Mouse (Mus musculus): ENCODE results near the gene Rims3.

The Rims3 gene

DNA sequence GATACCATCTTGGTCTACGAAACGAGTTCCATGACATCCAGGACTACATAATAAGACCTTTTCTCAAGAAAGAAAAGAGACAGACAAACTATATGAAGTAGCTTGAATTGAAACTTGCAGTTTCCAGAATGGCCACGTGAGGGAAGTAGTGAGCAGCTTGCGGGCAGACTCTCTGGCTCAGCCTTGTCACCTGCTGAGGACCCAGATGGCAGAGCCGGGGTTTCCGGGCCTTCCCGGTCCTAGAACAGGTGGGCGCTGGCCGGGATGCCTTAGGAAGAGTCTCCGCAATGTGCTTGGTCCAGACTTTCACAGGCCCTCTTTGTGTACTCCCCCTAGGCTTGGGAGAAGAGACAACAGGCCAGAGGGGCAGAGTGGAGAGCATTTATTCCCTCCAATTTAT is 3.7 kb upstream of the Rims3 start:
- peak; percentile 65 for DNase-seq (ENCODE audit: low spot score)

DNA sequence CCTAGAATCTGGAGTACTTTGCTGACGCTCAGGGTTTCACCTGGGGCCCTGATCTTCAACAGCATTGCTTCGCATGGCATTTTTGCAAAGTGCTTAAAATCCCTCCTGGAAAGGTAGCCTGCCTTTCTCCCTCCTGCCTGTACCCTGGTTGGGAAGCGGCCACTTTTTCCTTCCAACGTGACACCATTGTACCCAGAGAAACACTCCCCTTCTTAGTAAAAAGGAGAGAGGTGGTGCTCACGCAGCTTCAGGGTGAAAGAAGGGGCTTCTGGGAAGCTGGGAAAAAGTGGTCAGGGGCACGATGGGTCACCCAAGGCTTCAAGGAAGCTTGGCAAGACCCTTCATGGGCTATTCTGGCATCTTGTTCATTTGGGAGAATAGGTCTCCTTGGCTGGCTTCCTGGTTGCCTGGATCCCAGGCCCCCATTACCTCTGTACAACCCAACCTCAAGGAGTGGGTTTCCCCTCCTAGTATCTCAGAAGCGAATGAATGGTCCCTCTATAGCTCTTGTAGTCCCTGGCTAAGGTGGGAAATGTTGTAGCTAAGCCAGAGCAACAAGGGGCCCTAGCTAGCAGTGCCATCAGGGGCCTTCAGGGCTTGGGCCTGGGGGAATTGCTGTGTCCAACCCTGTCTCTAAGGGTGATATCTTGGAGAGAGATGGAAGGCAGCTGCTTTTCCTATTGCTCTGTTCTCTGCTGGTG is 894 bp downstream of the Rims3 start:
- DNase-seq (ENCODE audit: low spot score) = no peak

DNA sequence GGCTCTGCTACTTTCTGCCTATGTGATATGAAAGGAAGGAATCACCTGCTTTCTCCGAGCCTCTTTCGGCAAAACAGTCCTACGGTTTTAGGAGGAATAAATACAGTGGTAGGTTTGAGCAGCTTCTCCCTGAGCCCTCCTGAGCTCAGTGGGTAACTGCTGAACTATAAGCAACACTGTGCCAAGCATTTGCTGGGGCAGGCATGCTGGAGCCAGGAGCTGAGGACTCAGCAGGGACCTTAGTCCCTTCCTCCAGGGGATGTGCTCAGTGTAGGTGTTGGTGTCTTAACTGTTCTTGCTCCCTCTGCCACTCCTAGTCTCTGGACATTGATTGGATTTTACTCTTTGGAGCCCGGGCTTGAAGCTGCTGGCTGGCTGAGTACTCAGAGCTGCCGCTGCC is 1.8 kb downstream of the Rims3 start:
- DNase-seq (ENCODE audit: low spot score) = no peak

DNA sequence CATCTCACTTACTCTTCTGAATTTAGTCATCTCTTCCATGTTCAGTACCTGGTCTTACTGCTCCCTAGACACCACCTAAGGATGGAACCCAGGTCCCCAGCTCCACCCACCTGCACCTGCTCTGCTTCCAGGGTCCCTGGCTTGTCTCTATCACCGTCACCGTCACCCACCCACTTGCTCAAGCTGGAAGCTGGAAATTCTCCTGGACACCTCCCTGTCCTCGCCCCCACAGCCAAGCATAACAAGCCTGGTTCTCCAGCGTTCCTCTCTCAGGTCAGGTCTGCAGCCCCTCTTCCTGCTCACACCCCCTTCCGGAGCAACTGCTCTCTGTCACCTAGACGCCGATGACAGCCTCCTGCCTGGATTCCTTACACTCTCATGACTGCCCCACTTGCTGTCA is 5.2 kb downstream of the Rims3 start:
- DNase-seq (ENCODE audit: low spot score) = no peak

DNA sequence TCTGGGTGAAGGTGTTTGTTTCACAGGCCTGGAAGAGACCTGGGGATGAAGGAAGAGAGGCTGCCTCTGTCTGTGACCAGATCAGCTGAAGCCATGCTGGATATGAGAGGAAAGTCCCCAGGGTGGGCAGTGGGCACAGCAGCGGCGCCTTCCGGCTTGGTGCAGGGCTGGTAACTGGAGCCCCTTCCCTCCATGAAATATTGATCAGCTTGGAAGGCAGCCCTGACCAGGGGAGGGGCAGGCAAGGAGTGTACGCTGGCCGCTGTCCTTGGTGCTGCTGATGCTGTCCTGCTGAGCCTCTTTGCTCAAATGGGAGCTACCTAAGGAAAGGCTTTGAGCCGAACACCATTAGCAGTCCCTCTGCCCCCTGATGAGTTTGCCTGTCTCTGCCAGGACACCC is 11.6 kb downstream of the Rims3 start:
- no peak for DNase-seq (ENCODE audit: low spot score)

DNA sequence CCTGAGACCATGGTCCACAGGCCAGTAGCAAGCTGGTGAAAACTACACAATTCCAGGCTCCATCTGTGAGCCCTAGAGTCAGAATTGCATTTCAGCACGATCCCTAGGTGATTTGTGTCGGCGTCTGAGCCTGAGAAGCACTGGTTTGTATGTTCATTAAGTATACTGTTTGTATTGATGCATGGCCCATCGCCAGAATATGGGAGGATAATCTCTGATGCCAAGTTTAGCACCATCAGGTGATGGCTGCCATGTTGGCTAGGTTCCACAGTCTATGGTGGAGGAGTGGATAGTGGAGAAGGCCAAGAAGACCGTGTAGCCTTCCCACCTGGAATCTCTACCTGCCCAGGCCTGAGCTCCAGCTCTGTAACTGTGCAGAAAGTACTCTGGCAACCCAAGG is 13.6 kb downstream of the Rims3 start:
- DNase-seq (ENCODE audit: low spot score) = no peak

DNA sequence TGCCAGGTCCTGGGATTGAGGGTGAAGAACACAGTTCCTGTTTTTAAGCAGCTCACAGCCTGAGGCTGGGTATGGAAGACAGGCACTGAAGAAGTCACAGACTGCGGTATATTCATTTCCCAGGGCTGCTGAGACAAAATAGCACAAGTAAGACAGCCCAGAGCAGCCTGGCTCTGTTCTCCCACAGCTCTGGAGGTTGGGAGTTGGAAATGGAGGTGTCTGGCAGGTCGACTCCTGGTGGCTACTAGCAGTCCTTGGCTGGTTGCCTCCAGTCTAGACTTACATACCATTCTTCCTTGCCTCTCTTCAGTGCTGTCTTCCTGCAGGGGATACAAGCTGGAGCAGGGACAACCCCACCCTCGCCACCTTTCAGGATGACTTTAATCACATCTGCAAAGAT is 14.4 kb downstream of the Rims3 start:
- DNase-seq (ENCODE audit: low spot score) = no peak

DNA sequence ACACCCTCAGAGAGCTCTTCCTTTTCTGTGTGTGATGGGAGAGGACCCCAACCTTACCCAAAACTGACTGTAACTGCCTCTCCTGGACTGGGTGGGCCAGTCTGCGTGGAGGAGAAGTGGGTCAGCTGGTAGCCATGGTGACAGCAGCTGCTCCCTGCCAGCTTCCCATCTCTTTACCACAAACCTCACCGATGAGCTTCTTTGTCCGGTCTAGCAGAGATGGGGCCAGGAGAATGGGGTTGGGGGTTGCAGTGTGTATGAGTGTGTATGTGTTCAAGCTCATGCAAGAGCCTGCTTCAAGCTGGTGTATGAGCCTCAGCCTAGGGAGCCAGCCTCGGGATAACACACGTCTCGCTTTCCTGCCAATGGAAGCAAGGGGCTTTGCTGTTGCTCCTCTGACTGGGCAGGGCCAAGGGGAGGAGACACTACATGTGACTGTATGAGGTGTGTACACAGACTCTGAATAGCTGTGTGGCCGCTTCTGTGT is 15.7 kb downstream of the Rims3 start:
- no peak for DNase-seq (ENCODE audit: low spot score)

DNA sequence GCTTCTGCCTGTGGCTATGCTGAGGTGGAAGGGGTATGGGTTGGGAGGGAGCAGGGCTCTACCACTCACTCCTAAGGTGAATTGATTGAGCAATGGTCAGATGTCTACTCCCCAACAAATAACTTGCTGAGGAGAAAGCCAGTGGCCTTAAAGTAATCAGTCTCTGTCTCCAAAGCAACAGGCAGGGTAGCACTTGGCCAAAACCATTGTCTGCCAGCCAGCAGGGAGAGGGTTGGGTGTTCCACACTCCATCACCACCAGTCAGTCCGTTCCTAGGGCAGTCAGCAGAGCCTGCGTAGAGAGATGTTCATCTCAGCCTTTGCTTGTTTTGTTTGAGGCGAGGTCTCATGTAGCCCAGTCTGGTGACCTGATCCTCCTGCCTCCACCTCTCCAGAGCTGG is 21.3 kb downstream of the Rims3 start:
- DNase-seq (ENCODE audit: low spot score) = no peak

DNA sequence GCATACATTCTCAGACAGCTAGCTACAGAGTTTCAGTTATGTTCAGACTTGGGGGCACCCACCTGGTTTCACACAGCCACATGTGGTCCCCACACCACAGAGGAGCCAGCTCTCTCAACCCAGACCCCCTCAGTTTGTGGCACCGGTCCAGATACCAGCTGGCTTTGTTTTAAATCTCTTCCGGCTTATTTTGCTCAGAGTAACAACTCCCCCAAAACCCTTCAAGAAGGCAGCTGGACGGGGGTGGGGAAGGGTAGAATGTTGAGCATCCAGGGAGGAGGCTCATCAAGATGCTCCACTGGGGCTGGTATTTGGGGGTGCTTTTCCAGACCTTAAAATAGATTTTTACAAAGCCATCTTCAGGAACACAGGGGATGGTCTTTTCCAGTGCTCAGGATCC is 24.1 kb downstream of the Rims3 start:
- peak; percentile 16 for DNase-seq (ENCODE audit: low spot score)

DNA sequence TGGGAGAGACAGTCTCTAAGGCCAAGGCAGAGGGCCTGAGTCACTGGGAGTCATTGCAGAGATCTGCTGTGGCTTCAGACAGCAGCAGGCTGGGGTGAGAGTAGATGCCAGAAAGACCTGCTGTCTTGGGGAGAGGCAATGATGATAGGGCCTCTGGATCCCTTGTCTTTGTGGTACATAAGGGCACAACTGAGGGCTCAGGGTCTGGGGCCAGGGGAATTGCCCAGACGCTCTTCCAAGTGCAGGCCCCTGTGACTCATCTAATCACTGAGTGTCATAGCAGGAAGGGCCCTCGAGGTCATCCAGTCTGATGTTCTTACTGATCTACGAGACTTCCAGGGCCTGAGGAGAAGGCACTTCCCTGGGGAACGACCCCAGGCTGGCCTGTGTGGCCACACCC is 24.8 kb downstream of the Rims3 start:
- DNase-seq (ENCODE audit: low spot score) = no peak

DNA sequence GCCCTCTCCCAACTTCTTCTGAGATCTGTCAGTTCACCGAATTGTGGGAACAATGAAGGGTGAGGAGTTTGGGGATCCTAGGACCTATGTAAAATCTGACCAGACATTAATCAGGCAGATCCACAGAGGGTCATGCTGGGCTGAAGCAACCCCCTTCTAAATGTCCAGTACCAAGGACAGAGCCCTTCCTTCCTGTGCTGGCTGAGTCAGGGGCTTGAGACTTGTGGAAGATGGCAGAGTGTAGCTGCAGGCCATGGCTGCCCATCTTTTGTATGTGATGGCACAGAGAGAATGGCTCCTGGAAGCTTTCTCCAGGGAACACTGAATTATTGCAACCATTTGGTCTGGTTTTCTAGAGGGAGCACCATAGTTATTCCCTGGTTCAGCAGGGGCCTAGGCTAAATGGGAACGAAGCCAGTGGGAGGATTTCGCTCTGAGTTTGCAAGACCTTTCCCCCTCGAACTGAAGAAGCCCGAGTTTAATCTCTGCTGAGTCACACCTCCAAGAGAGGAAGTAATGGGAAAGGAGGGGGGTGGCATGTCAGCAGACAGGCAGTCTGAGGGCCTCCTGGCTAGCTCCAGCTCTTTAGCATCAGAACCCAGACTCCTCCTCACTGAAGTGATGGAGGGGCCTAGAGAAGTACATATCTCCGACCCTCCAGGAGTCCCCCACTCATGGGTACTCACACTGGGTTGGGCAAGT is 26.3 kb downstream of the Rims3 start:
- DNase-seq (ENCODE audit: low spot score) = no peak

DNA sequence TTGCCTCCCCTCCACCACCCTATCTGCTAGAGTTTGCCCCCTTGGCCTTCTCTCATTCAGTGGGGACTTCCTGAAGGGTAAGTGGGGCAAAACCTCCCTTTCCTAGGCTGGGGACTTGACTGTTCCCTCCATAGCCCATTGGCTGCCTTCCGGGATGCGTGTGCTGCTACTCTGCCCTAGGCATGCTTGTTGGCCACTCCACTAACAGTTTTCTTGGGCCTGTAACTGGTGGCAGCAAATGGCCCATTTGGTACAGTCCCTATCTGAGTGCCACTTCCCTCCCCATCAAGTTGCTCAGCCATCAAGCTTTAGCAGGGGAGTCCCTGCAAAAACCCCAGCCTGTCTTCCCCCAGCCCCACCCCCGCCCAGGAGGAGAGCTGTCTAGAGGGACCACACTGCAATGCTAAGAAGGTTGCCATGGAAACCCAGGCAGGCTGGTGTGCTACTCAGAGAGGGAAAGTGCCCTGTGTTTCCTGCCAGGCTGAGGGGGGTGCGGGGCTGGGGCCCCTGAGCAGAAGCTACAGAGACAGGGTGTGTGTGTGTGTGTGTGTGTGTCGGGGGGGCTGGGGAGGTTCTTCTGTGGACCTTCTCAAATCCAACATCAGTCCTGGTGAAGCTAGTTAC is 27.5 kb downstream of the Rims3 start:
- peak; percentile 55 for DNase-seq (ENCODE audit: low spot score)

DNA sequence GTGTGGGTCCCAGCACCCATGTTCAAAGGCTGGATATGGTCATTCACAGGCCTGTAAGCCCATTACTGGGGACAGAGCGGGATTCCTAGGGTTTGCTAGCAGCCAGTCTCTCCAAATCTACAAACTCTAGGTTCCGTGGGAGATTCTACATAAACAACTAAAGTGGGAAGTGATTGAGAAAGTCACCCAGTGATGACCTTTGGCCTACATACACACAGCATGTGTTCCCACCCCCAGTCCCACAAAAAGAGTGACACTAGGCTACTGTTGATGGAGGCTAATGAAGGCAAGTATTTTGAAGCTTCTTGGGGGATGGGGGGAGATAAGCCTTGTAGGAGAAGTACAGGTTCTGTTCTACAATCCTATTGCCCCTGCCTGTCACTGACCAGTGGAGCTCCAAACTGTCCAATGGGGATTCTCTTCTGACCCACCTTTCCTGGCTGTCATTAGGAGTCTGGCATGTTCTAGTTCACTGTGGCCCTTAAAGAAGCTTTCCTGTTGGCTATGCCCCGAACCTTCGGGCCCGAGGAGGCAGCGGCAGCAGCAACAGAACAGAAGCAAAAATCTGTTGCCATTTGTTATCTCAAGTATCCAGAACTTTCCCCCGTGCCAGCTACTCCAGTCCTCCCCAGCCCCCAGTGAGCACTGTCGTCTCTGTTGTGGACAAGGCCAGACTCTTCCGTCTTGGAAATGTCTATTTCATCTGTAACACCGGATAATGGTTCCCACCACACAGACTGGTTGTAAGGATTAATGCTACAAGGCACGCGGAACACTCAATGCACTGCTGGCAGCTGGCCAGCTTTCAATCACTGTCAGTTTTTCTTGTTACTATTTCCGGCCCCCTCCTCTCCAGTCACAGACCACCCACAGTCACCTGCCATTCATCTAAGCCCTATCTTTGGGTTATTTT is 30.8 kb downstream of the Rims3 start:
- DNase-seq (ENCODE audit: low spot score) = no peak

DNA sequence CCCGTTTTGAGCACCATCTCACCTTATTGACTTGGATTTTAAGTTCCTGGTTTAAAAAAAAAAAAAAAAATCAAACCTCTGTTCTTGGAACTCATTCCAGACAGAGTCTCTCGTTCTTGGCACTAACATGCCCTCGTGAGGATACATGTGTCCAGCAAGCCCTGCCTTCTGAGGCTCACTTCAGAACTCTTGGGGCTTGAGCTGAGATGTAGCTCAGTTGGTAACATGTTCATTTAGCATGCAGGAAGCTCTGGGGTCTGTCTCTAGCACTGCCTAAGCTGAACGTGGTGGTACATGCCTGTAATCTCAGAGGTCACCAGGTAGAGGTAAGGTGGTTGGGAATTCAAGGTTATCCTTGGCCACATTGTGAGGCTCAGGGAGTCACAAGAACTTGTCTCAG is 31.5 kb downstream of the Rims3 start:
- no peak for DNase-seq (ENCODE audit: low spot score)

DNA sequence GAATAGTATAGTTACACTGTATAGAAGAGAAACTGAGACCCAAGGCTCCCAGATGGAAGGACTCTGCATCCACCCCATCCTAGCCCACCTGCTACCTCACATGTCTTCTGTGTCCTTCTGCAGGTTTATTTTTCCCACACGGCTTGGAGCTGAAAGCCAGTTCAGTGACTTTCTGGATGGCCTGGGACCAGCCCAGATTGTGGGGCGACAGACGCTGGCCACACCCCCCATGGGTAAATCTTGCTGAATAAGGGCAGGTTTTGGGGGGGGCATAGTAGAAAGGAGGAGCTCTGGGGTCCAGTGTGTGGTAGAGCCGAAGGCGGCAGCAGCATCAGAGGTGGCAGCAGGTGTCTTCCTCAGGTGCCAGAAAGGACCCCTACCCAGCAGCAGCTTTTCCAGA is 32.2 kb downstream of the Rims3 start:
- DNase-seq (ENCODE audit: low spot score) = no peak

DNA sequence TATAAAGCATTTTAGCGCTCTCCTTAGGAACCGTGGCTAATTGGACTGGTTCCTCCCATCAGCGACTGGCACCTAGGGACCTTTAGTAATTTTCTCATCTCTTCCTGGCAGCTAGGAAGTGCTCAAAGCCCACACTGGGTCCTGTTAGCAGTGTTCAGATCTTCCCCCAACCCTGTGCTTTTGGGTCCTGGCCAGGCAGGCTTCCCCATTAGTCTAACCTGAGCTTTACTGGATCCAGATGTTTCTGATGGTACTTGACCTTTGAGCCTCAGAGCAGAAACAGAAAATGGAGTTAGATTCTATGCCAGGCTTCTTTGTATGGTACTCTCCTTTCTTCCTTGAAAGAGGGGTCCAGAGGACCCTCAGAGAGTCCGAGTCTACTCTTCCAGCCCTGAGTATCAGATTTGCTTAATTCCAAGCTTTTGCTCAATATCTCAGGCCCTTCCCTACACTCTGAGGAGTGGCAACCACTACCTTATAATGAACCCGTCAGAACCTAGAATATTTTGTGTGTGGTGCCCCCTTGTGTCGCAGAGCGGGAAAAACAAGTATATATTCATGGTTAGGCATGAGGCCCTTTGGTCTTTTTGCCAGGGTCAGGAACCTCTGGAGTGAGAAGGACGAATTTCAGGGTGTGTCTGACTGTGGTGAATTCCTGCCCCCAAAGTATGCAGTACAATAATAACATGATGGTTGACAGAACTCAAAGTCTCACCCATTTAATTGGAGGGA is 32.9 kb downstream of the Rims3 start:
- peak; percentile 69 for DNase-seq (ENCODE audit: low spot score)

DNA sequence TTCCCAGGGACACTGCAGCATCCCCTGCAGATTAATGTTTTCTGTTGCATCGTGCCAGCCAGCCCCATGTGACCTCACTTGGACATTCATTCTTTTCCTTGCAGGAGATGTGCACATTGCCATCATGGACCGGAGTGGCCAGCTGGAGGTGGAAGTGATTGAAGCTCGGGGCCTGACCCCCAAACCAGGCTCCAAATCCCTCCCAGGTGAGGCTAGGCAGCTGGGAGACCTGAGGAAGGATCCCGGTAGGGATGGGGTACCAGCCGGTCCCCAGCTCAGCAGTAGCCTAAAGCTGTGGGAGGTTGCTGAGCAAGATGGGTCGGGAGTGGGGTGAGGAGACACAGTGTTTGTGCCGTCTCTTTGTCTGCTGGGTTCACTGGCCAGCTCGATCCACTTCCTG is 34.3 kb downstream of the Rims3 start:
- DNase-seq (ENCODE audit: low spot score) = no peak

DNA sequence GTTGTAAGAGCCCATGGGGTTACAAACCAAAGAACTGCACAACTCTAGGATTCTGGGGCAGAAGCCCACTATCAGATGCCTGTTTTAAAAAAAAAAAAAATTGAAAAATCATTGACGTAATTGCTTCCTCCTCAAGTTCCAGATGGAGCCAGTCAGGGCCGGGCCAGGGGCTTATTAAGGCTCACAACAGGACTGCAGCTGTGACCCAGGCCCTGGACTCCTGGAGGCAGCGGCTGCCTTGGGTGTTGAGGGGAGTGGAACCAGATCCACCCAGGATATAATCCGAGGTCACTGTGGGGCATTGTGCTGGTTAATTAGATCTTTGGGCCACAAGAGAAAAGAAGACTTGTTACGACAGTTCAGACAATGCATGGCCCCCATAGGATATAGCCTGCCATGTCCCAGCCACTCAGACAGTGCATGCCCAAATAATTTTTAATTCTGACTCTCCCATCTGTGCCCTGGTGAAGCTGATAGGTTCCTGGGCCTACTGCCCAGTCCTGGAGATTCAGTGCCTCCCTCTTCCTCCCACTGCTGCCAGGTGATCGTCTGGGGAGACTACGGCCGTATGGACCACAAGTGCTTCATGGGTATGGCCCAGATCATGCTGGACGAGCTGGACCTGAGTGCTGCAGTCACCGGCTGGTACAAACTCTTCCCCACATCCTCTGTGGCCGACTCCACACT is 36.3 kb downstream of the Rims3 start:
- no peak for DNase-seq (ENCODE audit: low spot score)

DNA sequence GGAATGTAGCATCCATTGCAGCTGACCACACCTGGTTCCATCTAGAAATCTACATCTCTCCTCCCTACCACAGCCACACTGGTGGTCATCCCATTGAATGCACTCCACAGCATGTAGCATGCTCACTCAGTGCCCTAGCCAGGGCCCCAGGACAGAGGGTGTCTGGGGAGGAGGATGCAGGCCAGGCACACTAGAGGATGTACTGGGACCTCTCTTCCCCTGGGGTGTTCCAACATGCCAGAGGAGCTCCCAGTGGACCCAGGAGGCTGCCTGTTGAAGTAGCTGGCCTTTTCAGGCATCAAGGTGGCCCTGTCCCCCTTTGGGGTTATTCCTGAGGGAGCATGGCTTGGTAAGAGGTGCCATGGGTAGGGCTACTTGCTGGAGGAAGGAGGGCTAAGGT is 37.3 kb downstream of the Rims3 start:
- DNase-seq (ENCODE audit: low spot score) = no peak

DNA sequence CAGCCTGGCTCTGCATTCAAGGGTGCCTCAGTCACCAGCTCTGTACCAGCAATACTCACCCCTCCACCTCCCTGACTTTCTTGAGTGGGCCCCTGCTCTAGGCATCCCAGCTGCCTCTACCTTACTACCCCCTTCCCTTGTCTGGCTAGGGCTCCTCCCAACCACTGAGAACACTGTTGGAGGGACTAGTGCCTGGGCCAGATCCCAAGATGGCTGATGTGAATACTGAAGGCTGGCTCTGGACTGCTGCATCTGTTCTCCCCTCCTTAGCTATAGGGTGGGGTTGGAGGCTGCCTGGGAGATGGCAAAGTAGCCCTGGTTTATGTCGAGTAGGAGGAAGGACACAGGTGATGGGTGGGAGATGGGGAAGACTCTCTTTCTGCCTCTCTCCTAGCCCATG is 37.9 kb downstream of the Rims3 start:
- no peak for DNase-seq (ENCODE audit: low spot score)
